Mouse (Mus musculus) embryonic stem cell, embryonic (primary cell): ENCODE data around the gene Tmem110.

Source experiments
- CTCF ChIA-PET, 4 experiments: fragments of 300-600 bp in 2 of 4; fragments of 350-600 bp in 2 of 4; sonication (Branson Sonifier 250); formaldehyde crosslinking; loops; one replicate each; lab custom pipeline; 2022; ENCODE audit warnings: inconsistent platforms in 2 of 4; lab: Charles Lee
- POLR2A ChIA-PET, 4 experiments: fragments of 300-600 bp in 2 of 4; fragments of 350-600 bp in 2 of 4; sonication (Branson Sonifier 250); formaldehyde crosslinking; loops; one replicate each; lab custom pipeline; 2022; ENCODE audit warnings: antibody characterized with exemption in 4 of 4, inconsistent platforms in 1 of 4; lab: Charles Lee

The Tmem110 gene

DNA sequence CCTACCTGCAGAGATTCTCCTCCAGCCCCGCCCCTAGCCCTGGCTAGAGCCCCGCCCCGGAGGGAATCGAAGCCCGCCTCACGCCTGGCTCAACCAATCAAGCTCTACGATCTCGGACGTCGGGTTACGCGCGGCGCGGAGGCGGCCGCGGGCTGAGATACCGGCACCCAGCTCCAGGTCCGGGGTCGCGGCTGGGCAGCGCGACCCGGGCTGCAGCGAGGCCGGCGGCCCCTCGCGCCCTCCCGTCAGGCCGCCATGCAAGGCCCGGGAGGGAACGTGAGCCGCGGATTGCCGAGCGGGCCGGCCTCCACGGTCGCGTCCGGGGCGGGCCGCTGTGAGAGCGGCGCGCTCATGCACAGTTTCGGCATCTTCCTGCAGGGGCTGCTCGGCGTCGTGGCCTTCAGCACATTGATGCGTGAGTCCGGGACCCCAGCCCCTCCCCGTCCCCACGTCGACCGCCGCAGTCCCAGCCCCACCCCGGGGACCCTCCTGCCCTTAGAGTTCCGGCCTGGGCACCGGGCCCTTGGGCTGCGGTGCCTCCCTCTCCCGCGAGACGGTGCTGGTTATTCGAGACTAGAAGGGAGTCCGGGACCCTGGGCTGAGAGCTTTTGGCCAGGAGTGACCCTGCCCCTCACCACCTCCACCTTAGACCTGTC is at the start of gene Tmem110:
TSS of gene Tmem110 (plus strand) at position 115 of the 656 bp plus-strand sequence.
- POLR2A ChIA-PET: interaction anchor here (0.6 to 2.9 kb wide), 46 partner anchors 9 to 444 kb away, joined by 3 to 13 read pairs (median 3); partner anchors contain the start of genes Glt8d1 (in 2 of the 4), Prkcd (in 2 of the 4), Spcs1 (in 2 of the 4) and Dcp1a (in 1 of the 4)
- CTCF ChIA-PET: interaction anchor here in 3 of 4 experiments (0.6 to 1.8 kb wide), 12 partner anchors 10 to 716 kb away, joined by 3 to 7 read pairs (median 3); partner anchors contain the start of gene Rft1 (in 1 of the 3)

DNA sequence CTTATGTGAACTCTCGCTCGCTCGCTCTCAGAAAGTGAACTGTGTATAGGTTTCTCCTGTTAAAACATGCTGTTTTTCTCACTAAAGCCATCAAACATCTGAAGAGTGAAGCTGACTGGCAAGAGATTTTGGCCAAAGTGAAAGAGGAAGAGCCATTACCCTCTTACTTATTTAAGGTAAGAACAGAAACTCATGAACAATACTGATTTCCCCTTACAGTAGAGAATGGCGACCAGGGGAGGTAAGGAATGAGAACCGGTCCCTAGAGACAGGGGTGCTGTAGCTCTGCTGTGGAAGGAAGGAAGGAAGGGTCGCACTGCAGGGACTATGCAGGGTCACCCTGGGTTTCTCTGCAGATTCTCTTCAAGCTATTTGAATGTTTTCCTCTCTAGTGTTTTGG is 40.8 kb upstream of the Tmem110 start:
- CTCF ChIA-PET: no interaction called here
- POLR2A ChIA-PET: interaction anchor here in 1 of 4 experiments (0.8 kb wide), 1 partner anchor 23 kb away, joined by 3 read pairs; no protein-coding TSS in a partner anchor

DNA sequence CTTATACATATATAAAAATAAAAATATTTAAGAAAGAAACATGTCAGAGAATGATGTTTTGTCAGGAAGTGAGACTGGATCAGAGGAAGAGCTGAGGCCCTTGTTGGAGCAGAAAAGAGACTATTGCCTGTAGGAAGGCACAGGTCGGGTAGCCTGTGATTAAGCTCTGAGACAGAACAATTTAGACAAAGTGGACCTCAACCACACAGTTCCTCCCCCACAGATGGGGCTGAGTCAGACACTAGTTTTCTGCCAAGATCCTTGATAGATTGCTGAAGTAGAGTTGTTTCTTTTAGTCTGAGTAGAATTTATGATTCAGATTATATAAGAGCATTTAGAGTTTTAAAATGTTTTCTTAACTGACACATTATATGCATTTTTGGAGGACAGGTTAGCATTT is 35.9 kb upstream of the Tmem110 start:
- ChIA-PET POLR2A (interaction anchor here in 1 of 4 experiments (0.6 kb wide), 1 partner anchor 36 kb away, joined by 3 read pairs; the partner anchor contains the start of gene Tmem110), CTCF (interaction anchor here in 1 of 4 experiments (1.4 kb wide), 1 partner anchor 23 kb away, joined by 3 read pairs; no protein-coding TSS in a partner anchor)

DNA sequence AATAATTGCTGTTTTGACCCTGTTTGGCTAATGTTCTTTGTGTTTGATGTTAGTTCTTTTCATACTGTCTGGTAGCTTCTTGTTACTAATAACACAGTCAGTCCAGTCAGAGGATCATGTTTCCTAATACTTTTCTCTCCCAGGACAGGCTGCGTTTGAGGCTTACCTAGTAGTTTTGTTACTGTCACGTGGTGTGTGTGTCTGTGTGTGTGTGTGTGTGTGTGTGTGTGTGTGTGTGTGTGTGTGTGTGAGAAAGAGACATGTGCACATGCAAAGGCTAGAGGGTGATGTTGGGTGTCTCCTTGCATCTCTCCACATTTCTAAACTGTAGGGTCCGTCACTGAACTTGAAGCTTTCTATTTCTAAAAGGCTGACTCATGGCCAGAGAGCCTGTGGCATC is 32.5 kb upstream of the Tmem110 start:
- CTCF ChIA-PET: interaction anchor here in 1 of 4 experiments (0.7 kb wide), 1 partner anchor 763 kb away, joined by 3 read pairs; no protein-coding TSS in a partner anchor
- POLR2A ChIA-PET: no interaction called here

DNA sequence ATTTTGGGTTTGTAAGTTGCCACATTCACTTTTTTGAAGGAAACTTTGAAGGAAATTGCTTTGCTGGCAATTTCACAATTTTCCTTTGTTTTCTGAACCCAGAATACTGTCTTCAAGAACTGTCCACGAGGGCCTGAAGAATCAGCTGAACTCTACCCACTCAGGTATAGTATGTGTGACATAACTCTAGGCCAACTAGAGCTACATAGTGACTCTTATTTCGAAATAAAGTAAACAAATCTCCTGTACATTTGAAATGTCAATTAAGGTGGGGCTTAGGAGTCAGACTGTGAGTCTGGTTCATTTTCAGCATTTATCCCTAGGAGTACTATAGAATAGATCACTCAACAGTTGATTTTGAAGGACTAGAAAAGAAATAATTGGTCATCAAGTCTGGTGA is 23.6 kb upstream of the Tmem110 start:
- ChIA-PET POLR2A (no interaction called here), CTCF (no interaction called here)

DNA sequence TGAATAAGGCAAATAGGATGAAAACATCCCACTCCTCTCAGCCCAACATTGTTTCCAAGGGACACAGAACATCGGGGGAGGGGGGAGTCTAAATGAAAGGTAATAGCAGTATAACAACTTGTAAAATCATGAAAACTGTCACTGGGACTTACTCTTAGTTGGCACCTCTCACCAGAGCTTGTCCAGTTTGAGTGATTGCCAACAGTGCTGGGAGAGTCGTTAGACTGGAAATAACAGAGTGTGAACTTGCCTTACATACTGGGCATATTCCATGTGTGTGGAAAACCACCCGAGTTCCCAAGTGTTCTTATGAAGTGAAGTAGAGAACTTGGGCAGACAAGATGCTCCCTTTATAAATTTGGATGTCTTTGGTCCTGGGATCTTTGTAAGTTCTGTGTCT is 4.3 kb upstream of the Tmem110 start:
- ChIA-PET CTCF (no interaction called here), POLR2A (no interaction called here)

DNA sequence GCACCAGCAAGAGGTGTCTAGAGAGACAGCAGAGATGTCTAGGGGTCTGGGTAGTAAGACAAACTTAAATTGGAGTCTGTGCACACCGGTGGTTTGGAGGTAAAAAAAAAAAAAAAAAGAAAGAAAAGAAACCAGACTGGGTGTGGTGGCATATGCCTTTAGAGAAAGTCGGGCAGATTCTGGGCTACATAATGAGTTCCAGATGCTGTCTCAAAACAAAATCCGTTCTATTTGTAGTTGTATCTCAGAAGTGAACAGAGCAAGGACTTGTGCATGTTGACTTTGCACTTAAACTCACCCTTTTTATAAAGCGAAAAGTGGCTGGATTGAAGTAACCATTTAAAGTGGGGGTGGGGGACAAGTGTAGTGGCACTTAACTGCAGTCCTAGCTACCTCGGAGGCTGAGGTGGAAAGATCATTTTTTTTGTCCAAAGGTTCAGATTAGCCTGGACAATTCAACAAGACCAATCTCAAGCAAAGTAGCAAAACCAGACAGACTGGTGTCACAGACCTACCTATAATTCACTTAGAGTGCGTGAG is 864 bp upstream of the Tmem110 start:
- POLR2A ChIA-PET: interaction anchor here in 2 of 4 experiments (1.0 to 2.9 kb wide), 8 partner anchors 12 to 172 kb away, joined by 3 to 13 read pairs (median 5); no protein-coding TSS in a partner anchor
- CTCF ChIA-PET: interaction anchor here in 3 of 4 experiments (0.6 to 1.8 kb wide), 4 partner anchors 41 to 138 kb away, joined by 3 to 6 read pairs (median 3); no protein-coding TSS in a partner anchor

DNA sequence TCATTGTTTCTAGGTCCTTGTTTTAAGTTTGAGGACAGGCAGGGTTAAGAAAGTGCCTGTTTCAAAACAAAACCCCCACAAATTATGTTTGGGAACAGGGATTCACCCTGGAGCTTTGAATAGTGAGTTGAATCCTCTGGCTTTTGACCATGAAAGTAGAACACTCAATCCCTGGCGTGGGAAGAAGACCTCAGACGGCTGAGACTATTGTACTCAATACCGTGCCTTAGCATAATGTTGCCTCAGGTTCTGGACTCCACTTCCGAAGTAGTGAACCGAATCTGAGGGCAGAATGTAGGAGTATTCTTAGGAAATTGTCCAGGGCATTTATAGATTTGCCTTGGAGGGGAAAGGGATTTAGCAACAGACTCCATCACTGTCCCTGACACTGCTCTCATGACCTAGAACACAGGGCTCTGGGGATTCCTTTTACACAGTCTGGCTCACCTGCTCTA is 342 bp upstream of the Tmem110 start:
- ChIA-PET CTCF (interaction anchor here (0.6 to 1.8 kb wide), 11 partner anchors 9 to 171 kb away, joined by 3 to 7 read pairs (median 3); partner anchors contain the start of gene Rft1 (in 1 of the 4)), POLR2A (interaction anchor here in 3 of 4 experiments (0.6 to 2.9 kb wide), 33 partner anchors 9 to 444 kb away, joined by 3 to 13 read pairs (median 3); partner anchors contain the start of genes Glt8d1 (in 2 of the 3), Prkcd (in 2 of the 3), Spcs1 (in 2 of the 3) and Nek4 (in 1 of the 3))

DNA sequence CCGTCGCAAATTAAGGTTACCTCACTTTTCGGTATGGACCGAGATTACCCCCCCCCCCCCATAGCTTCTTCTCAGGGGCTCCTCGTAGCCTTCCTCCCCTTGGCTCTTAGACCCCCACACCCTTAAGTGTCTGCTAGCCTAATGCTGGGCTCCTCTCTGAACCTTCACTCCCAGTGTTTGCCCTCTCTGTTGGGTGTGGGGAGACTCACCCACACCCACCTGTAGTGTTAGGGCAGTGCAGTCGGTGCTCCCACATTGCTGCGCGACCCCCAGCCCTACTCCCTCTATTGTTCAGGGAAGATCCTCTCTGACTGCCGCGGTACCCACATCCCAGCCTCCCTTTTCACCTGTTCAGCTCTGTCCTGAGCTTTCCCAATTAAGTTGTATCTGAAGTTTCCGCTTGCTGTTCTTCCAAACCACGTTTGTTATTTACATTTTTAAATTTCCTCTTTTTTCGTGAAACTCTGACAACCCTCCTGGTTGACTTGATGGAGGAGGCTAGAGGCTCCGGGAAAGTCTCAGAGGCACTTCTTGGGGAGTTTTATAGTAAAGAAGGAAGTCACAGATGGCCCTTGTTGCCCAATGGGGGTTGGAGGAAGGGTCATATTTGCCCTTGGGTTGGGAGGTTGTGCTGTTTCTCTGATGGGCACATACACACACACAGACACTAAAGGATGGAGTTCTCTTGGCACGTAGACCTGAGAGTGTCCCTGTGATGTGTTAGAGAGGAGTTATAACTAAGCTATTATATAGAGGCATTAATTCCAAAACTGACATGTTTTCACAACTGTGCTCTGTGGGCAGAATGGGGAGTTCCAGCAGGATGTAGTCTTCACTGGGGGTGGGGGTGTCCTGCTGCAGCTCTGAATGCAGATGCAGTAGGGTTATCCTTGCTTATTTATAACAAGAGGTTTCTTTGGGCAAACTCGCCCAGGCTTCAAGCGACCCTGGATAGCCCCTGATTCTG is 1.1 kb downstream of the Tmem110 start:
- POLR2A ChIA-PET: interaction anchor here (0.6 to 2.9 kb wide), 30 partner anchors 8 to 347 kb away, joined by 3 to 13 read pairs (median 4); partner anchors contain the start of genes Dcp1a (in 1 of the 4), Glt8d1 (in 1 of the 4), Nek4 (in 1 of the 4) and Prkcd (in 1 of the 4)
- CTCF ChIA-PET: interaction anchor here in 2 of 4 experiments (0.6 to 1.8 kb wide), 7 partner anchors 12 to 716 kb away, joined by 3 to 7 read pairs (median 4); no protein-coding TSS in a partner anchor

DNA sequence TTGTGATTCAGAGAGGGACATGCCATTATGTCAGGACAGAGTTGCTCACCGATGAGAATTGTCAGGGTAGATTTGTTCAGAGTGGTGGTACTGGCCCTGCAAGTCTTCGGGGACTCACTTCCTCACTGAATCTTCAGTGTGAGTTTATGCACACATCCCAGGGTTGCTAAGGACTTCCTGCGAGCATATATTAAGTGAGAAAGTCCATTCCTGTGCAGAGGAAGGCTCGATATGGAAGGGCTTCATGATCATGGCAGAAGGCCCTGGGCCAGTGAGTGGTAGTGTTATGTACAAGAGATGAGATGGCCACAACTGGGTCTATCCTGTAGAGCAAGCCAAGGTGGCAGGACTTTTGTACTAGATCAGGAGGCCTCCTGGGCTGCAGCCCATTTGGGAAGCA is 2.1 kb downstream of the Tmem110 start:
- ChIA-PET POLR2A (no interaction called here), CTCF (no interaction called here)

DNA sequence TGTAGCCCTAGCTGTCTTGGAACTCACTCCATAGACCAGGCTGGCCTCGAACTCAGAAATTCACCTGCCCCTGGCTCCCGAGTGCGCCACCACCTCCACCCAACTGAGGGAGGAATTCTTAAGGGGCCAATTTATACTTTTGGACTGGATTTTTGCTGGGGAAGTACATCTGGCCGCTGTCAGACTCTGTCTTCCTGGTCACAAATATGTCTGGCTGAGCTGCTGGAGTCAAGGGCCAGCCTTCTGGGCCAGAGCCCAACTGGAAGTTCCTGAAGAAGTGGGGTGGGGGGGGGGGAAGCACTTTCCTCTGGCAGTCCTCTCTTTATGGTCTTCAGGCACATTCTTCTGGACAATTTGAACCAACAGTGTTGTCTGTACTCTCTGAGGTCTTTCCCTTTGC is 2.7 kb downstream of the Tmem110 start:
- CTCF ChIA-PET: no interaction called here
- POLR2A ChIA-PET: no interaction called here

DNA sequence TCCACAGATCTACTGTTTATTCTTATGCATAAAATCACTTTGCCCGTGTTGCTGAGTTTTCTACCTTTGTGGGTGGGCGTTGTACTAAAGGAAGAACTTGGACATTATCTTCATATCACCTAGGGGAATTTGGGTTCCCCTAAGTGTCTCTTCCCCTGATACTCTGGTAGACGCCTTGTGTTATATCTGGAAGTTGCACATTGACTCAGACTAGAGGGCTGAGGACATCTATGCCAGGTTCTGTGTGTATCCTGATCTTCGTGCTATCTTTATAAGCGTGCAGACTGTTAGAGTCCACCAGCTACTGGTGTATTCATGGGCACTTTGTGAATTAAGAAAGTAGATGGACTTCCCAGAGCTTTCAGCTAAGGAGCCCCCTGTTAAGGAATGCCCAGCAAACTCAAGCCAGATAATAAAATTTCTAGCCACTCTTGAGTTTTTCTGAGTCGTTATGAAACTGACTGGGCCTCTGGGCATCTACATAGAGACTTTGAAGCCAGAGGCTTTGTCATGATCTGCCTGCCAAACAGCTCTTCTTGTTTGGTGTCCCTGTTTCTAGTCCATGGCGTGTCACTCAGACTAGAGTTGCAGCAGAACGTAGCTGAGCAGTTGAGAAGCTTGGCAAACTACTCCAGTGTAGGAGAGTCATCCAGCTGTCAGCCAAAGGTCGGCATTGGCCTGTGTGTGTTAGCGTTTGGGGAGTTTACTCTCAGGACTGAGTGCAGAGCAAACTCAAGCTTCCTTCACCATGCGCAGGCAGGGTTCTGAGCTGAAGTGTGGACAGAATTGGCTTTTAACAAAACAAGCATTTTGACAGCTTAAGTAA is 3.5 kb downstream of the Tmem110 start:
- POLR2A ChIA-PET: interaction anchor here in 1 of 4 experiments (0.6 to 1.8 kb wide), 3 partner anchors 9 to 127 kb away, joined by 4 to 6 read pairs (median 4); no protein-coding TSS in a partner anchor
- CTCF ChIA-PET: interaction anchor here in 1 of 4 experiments (1.1 kb wide), 1 partner anchor 29 kb away, joined by 3 read pairs; no protein-coding TSS in a partner anchor

DNA sequence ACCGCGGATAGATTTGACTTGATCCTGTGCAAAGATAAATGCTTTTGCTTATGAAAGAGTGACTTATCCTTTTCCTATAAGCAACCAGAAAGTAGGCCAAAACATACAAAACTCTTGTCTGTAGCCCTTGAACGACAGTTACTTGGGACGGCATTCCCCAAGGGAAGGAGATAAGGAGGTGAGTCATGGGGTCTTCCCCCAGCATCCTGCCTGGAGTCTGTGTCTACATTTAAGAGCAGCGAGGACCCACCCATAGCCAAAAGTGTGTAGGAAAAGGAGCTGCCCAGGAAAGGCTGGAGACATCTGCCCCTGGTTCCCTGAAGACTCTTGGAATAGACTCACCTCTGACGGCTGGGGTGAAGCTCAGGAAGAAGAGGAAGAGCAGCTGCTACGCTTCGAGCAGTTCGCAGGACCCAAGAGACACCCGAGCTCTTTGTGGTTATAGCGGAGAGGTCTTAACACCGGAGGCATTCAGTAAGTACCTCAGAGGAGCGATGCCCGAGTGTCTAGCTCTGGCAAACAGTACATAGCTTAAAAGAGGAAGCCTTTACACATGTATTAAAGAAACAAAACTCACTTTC is 12.1 kb downstream of the Tmem110 start:
- CTCF ChIA-PET: interaction anchor here in 2 of 4 experiments (0.7 to 1.4 kb wide), 4 partner anchors 8 to 51 kb away, joined by 3 to 6 read pairs (median 4); no protein-coding TSS in a partner anchor

DNA sequence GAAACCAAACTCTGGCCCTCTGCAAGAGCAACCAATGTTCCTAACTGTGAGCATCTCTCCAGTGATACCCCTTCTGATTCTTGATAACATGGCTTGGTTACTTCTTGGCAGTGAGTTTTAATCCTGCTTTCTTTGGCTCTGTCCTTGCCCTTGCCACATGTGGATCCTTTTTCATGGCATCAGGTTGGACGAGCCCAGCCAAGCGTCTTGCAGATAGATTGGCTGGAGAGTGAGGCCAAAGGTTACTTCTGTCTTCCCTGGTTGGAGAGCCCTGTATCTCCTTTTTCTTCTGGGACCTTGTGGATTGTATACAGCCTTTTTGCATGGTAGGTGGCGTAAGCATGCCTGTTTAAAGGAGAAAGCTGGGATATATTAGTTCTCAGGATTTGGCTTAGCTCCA is 18.3 kb downstream of the Tmem110 start:
- ChIA-PET POLR2A (interaction anchor here in 3 of 4 experiments (0.6 to 2.1 kb wide), 8 partner anchors 8 to 147 kb away, joined by 3 to 8 read pairs (median 4); no protein-coding TSS in a partner anchor), CTCF (interaction anchor here in 2 of 4 experiments (0.7 to 2.1 kb wide), 6 partner anchors 8 to 48 kb away, joined by 3 to 12 read pairs (median 3); partner anchors contain the start of gene Tmem110 (in 1 of the 2))

More for the DNA sequence above, 12.1 kb downstream of the Tmem110 start:
- POLR2A ChIA-PET: interaction anchor here in 2 of 4 experiments (0.8 to 3.4 kb wide), 5 partner anchors 8 to 17 kb away, joined by 3 to 13 read pairs (median 6); partner anchors contain the start of gene Tmem110 (in 2 of the 2)

DNA sequence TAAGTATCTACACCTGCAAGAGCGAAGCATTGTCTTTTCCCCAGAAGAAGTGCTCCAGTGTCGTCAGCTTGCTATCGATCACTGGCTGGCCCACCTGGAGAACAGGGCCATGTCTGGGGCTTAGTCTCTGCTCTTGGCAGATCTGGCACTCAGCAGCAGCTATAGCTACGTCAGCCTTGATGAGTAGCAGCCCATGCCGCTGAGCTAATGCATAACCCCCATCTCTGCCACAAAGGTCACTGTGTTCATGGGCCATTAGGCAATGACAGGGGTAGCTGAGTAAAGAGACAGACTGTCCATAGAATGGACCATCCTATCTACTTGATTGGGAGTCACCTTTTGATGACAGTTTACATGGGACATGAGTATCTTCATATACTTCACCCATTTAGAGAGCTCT is 25.1 kb downstream of the Tmem110 start:
- POLR2A ChIA-PET: interaction anchor here in 1 of 4 experiments (1.5 kb wide), 1 partner anchor 21 kb away, joined by 3 read pairs; no protein-coding TSS in a partner anchor
- CTCF ChIA-PET: interaction anchor here in 1 of 4 experiments (0.6 kb wide), 1 partner anchor 130 kb away, joined by 4 read pairs; no protein-coding TSS in a partner anchor

DNA sequence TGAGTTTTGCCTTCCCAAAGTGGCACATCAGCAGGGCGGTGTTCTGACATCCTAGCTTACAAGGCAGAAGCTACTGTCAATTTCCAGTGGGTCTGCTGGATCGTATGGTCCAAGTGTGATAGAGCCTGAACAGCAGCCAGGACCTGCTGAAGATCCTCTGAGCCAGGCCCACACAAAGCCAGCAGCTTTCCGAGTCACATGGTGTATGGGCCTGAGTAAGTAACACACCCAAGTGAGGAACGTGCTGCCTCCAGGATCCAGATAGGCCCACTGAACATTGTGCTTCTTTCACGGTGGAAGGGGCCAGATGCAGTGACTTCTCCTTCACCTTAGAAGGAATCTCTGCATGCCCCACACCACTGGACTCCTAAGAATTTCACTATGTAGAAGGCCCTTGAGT is 26.9 kb downstream of the Tmem110 start:
- CTCF ChIA-PET: interaction anchor here in 3 of 4 experiments (1.0 to 1.5 kb wide), 4 partner anchors 8 to 15 kb away, joined by 3 to 7 read pairs (median 3); no protein-coding TSS in a partner anchor

More for the DNA sequence above, 26.9 kb downstream of the Tmem110 start:
- POLR2A ChIA-PET: interaction anchor here in 1 of 4 experiments (0.8 to 2.2 kb wide), 2 partner anchors 9 to 23 kb away, joined by 4 read pairs; no protein-coding TSS in a partner anchor
